Mouse (Mus musculus) heart, embryonic 16.5 days (tissue): ENCODE measurements around the gene Olfr398. TPM values are rescaled to one million over a fixed set of nuclear protein-coding genes. Genes with fewer than 3 reads are reported as not detected.

Experiments used
- ATAC-seq: fragments of 200-750 bp; cut with Nextera tagmentation; replicated peaks from 2 replicates; pipeline ENCODE4 v1.8.0; 2017; ENCODE audit warnings: moderate number of reproducible peaks; ENCODE audit not compliant: insufficient read depth, low FRiP score; ENCODE audit errors: extremely low read depth
- H3K27ac ChIP-seq: fragments of 300-500 bp; sonication (generic); 2 replicates; pipeline ENCODE4 v1.5.1; 2014; ENCODE audit warnings: mild to moderate bottlenecking, low read length, control low read depth, moderate library complexity
- H3K27me3 ChIP-seq: fragments of 300-500 bp; sonication (generic); 2 replicates; pipeline ENCODE4 v1.6.1; 2014; ENCODE audit warnings: low read length, mixed read lengths; ENCODE audit not compliant: control insufficient read depth, insufficient read depth
- H3K36me3 ChIP-seq: fragments of 300-500 bp; sonication (generic); 2 replicates; pipeline ENCODE4 v1.6.1; 2014; ENCODE audit not compliant: control insufficient read depth, insufficient read depth
- H3K4me1 ChIP-seq: fragments of 300-500 bp; sonication (generic); 2 replicates; pipeline ENCODE4 v1.6.1; 2014; ENCODE audit warnings: low read length, mixed read lengths; ENCODE audit not compliant: control insufficient read depth, insufficient read depth
- H3K4me2 ChIP-seq: fragments of 300-500 bp; sonication (generic); 2 replicates; pipeline ENCODE4 v1.6.1; 2014; ENCODE audit warnings: low read depth, mild to moderate bottlenecking, control low read depth, low read length
- H3K4me3 ChIP-seq: fragments of 300-500 bp; sonication (generic); 2 replicates; pipeline ENCODE4 v1.5.1; 2014; ENCODE audit warnings: mild to moderate bottlenecking, control low read depth, low read length
- H3K9ac ChIP-seq: fragments of 300-500 bp; sonication (generic); 2 replicates; pipeline ENCODE4 v1.6.1; 2014; ENCODE audit warnings: low read length, control low read depth
- H3K9me3 ChIP-seq: fragments of 300-500 bp; sonication (generic); replicated peaks from 2 replicates; pipeline ENCODE4 v1.6.1; 2016; ENCODE audit warnings: low read length; ENCODE audit not compliant: control insufficient read depth
- WGBS: fragments of 180-500 bp; shearing (Covaris S2); extraction: QIAGEN DNeasy Blood & Tissue Kit; methylation state at CpG from one replicate; pipeline ENCODE4 v1.1.7; 2014; 5-methylcytosine and 5-hydroxymethylcytosine counted together
- polyA plus RNA-seq: library from polyadenylated mRNA; unstranded; fragments of >200 nt; fragmentation: Nextera tagmentation; extraction: Ambion mirVana; gene quantifications from 2 replicates; pipeline ENCODE4 v1.2.1, GENCODE M21; 2015

Gene Olfr398
- not detected in 2 replicates for polyA plus RNA-seq

GRCm38 (mm10) chr11:73990307-73990706, at the start of gene Olfr398:
Gene Olfr398 (minus strand): TSS chr11:73990407.
- H3K4me1 ChIP-seq: no peaks in the 10 kb centered on the region
- H3K27ac ChIP-seq: no peak within 1 kb of the TSS
- no peaks in the 10 kb centered on the region for H3K27me3 ChIP-seq
- peaks cover 20% of the 10 kb centered on the region for H3K9me3 ChIP-seq
- no peak within 1 kb of the TSS for H3K4me3 ChIP-seq
- ATAC-seq: no peak
- H3K4me2 ChIP-seq: no peak within 1 kb of the TSS
- H3K9ac ChIP-seq: no peak within 1 kb of the TSS
- H3K36me3 ChIP-seq: no peaks in the 10 kb centered on the region

- H3K9ac ChIP-seq: no peak overlapping the region
- H3K27ac ChIP-seq: no peak overlapping the region
- H3K4me1 ChIP-seq: no peaks in the 10 kb centered on the region
- no peaks in the 10 kb centered on the region for H3K27me3 ChIP-seq
- H3K4me3 ChIP-seq: no peak overlapping the region
- H3K36me3 ChIP-seq: no peaks in the 10 kb centered on the region
- no peak for ATAC-seq
- peaks cover 13% of the 10 kb centered on the region for H3K9me3 ChIP-seq
- H3K4me2 ChIP-seq: no peak overlapping the region
Observed at GRCm38 (mm10) chr11:73993115-73993514, 2.9 kb upstream of the Olfr398 start.

- no peak within 1 kb of the TSS for H3K9ac ChIP-seq
- 57% methylated on average over 1 of the region's 1 CpGs for WGBS
- ATAC-seq: no peak
- H3K27me3 ChIP-seq: no peaks in the 10 kb centered on the region
- H3K27ac ChIP-seq: no peak within 1 kb of the TSS
- H3K4me3 ChIP-seq: no peak within 1 kb of the TSS
- H3K4me1 ChIP-seq: no peaks in the 10 kb centered on the region
- H3K4me2 ChIP-seq: no peak within 1 kb of the TSS
- no peaks in the 10 kb centered on the region for H3K36me3 ChIP-seq
- peaks cover 4% of the 10 kb centered on the region for H3K9me3 ChIP-seq
Observed at GRCm38 (mm10) chr11:73960517-73960916, 29.7 kb downstream of the Olfr398 start, which contains the start of gene Olfr397. Gene Olfr397 (plus strand): TSS chr11:73960817.

- H3K4me1 ChIP-seq: no peaks in the 10 kb centered on the region
- no peak within 1 kb of the TSS for H3K4me3 ChIP-seq
- no peaks in the 10 kb centered on the region for H3K36me3 ChIP-seq
- no peak for ATAC-seq
- H3K9ac ChIP-seq: no peak within 1 kb of the TSS
- no peak within 1 kb of the TSS for H3K27ac ChIP-seq
- H3K27me3 ChIP-seq: no peaks in the 10 kb centered on the region
- no peak within 1 kb of the TSS for H3K4me2 ChIP-seq
- H3K9me3 ChIP-seq: peaks cover 2% of the 10 kb centered on the region; the same call in 1 of the 2 replicates
Observed at GRCm38 (mm10) chr11:73936377-73936776, 53.8 kb downstream of the Olfr398 start, which contains the start of gene Olfr23. Gene Olfr23 (plus strand): TSS chr11:73936677.

Other genes with a start within 250 kb of the Olfr398 start
- gene Olfr389, start 209.7 kb downstream of the Olfr398 start, polyA plus RNA-seq: not detected in 2 replicates
- not detected in 2 replicates for gene Olfr390, start 207.4 kb downstream of the Olfr398 start, polyA plus RNA-seq
- not detected in 2 replicates for gene Olfr391-ps, start 187.4 kb downstream of the Olfr398 start, polyA plus RNA-seq
- not detected in 2 replicates for gene Olfr392, start 173.4 kb downstream of the Olfr398 start, polyA plus RNA-seq
- not detected in 2 replicates for gene Olfr393, start 139.0 kb downstream of the Olfr398 start, polyA plus RNA-seq
- gene Olfr394, start 99.6 kb downstream of the Olfr398 start, polyA plus RNA-seq: not detected in 2 replicates
- not detected in 2 replicates for gene Olfr395, start 81.1 kb downstream of the Olfr398 start, polyA plus RNA-seq
- gene Olfr23, start 53.7 kb downstream of the Olfr398 start, polyA plus RNA-seq: not detected in 2 replicates
- gene Olfr397, start 29.6 kb downstream of the Olfr398 start, polyA plus RNA-seq: not detected in 2 replicates
- not detected in 2 replicates for gene Olfr139, start 66.1 kb upstream of the Olfr398 start, polyA plus RNA-seq
- gene Olfr399, start 66.2 kb upstream of the Olfr398 start, polyA plus RNA-seq: not detected in 2 replicates
- gene Zfp616, start 79.5 kb upstream of the Olfr398 start, polyA plus RNA-seq: not detected in 2 replicates
- gene Olfr401, start 123.3 kb upstream of the Olfr398 start, polyA plus RNA-seq: not detected in 2 replicates
- gene Olfr402, start 163.1 kb upstream of the Olfr398 start, polyA plus RNA-seq: not detected in 2 replicates
- gene Olfr403, start 195.8 kb upstream of the Olfr398 start, polyA plus RNA-seq: not detected in 2 replicates
- not detected in 2 replicates for gene Olfr43, start 221.0 kb upstream of the Olfr398 start, polyA plus RNA-seq